In the genomic region with DNA sequence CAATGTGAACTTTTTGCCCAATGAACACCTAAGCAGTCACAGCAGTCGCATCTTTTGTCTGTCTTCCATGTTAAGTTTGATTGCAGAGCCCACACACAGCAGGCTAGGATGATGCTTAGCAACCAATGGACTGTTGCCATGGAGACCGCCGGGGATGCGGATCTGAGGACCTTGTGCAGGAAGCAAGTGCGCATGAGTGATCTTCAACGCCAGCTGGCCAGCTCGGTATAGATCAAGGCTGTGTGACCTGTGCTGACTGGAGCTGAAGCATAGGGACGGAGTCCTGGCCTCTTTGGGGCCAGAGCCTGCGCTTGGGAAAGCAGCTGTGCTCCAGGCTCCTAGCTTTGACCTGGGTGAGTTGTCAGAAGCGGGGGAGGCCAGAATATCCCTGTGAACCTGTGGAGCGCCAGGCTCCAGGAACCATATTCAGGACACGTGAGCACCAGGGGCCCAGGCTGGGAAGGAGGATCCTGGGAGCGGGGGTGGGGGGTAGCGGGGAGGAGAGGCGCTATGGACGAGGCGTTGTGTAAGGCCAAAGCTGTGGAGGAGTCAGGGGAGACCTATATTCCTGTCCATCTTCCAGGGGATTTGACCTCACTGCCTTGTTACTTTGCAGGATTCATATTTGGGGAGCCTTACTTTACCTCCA, we compare ENCODE assay signal across 8 mouse cellular contexts. TPM values are rescaled to one million over a fixed set of nuclear protein-coding genes. Genes with fewer than 3 reads are reported as not detected.
DNase-seq lines count a peak whose midpoint lies in the region; ATAC-seq lines count a peak whose summit lies in the region.

A gene (plus strand): TSS at position 141 of the 649 bp plus-strand sequence.

- no peaks in the 10 kb centered on the region for H3K9me3 ChIP-seq in hindbrain, embryonic 15.5 days
- no peaks in the 10 kb centered on the region for H3K9me3 ChIP-seq in limb, embryonic 10.5 days (replicated peaks)

- peak within 1 kb of the TSS; percentile 47 for H3K4me3 ChIP-seq in hindbrain, embryonic 15.5 days
- H3K4me3 ChIP-seq in limb, embryonic 10.5 days, result peak within 1 kb of the TSS; percentile 34

- peak within 1 kb of the TSS; percentile 97 for H3K27ac ChIP-seq in hindbrain, embryonic 15.5 days (replicated peaks)
- peak within 1 kb of the TSS; percentile 38; the same call in 1 of the 2 replicates for H3K27ac ChIP-seq in limb, embryonic 10.5 days

- H3K9ac ChIP-seq in hindbrain, embryonic 15.5 days, result peak within 1 kb of the TSS; percentile 46

- peak; percentile 84 for DNase-seq in ES-CJ7 (ENCODE audit: low read depth, low spot score)
- DNase-seq in adrenal gland, adult (ENCODE audit: inconsistent age in 2 of 2, low spot score in 1 of 2), result peak; percentile 82 to 91
- peak; percentile 84 for DNase-seq in embryo, embryonic 11.5 days (ENCODE audit: low read depth, low spot score)
- peak; percentile 86 for DNase-seq in limb, embryonic 10.5 days (ENCODE audit: low spot score)
- DNase-seq in right cerebral cortex, adult 2 months (ENCODE audit: low spot score in 2 of 2), result peak; percentile 95 to 97
- DNase-seq in gastrocnemius, postnatal 14 days, result no peak
- no peak for DNase-seq in T-cell, adult 2 months (ENCODE audit: low spot score)

- intact Hi-C loops in gastrocnemius, postnatal 14 days (cut with DNase I; ENCODE audit: low total_unique reads), result no loop called here

- peak within 1 kb of the TSS; percentile 86 for H3K4me2 ChIP-seq in hindbrain, embryonic 15.5 days

- H3K4me1 ChIP-seq in hindbrain, embryonic 15.5 days (replicated peaks), result peaks cover 59% of the 10 kb centered on the region
- H3K4me1 ChIP-seq in limb, embryonic 10.5 days, result peaks cover 8% of the 10 kb centered on the region

- peak; percentile 95 for ATAC-seq in hindbrain, embryonic 15.5 days (ENCODE audit: low FRiP score, low read depth)

- WGBS in hindbrain, embryonic 15.5 days, result 5% methylated on average over 17 of the region's 17 CpGs
- 32% methylated on average over 17 of the region's 17 CpGs for WGBS in limb, embryonic 10.5 days

- H3K27me3 ChIP-seq in hindbrain, embryonic 15.5 days, result no peaks in the 10 kb centered on the region
- H3K27me3 ChIP-seq in limb, embryonic 10.5 days (ENCODE audit: low read depth, poor library complexity, severe bottlenecking), result no peaks in the 10 kb centered on the region

- no peaks in the 10 kb centered on the region for H3K36me3 ChIP-seq in hindbrain, embryonic 15.5 days
- no peaks in the 10 kb centered on the region for H3K36me3 ChIP-seq in limb, embryonic 10.5 days

RNA-seq across cellular contexts. Expression of the gene that starts here (rescaled TPM):
- 52.6 and 57.5 TPM in 2 replicates for polyA plus RNA-seq in hindbrain, embryonic 15.5 days (2015; fragmentation: Nextera tagmentation; extraction: Ambion mirVana)
- 0.79 and 1.5 TPM in 2 replicates for polyA plus RNA-seq in limb, embryonic 10.5 days (2016; fragmentation: Nextera tagmentation; extraction: Ambion mirVana)
- total RNA-seq in gastrocnemius, postnatal 14 days (2021), result not detected

Comparison
In these comparisons a context has a peak if more than half of its experiments do, and no peak if none do; other contexts are left out.
1. RNA of the gene that starts here (polyA plus RNA-seq): 52.6 to 57.5 TPM in hindbrain, embryonic 15.5 days; 0.79 to 1.5 TPM in limb, embryonic 10.5 days; every median in the first group is over 10 times any median in the second.
2. DNase-seq: peak in ES-CJ7 (single experiment), adrenal gland, adult (2 of 2), embryo, embryonic 11.5 days (single experiment), limb, embryonic 10.5 days (single experiment) and right cerebral cortex, adult 2 months (2 of 2); none in gastrocnemius, postnatal 14 days (single experiment) and T-cell, adult 2 months (single experiment).